Mouse (Mus musculus): ENCODE data around the gene Hsf2bp. TPM values are rescaled to one million over a fixed set of nuclear protein-coding genes. Genes with fewer than 3 reads are reported as not detected.

Hsf2bp gene
- total RNA-seq, 2 experiments from 2014 or later: 0.76 to 0.83 TPM

Other genes starting within 250 kb of the Hsf2bp start
- gene Sik1, start 180.5 kb downstream of the Hsf2bp start, total RNA-seq (2021): 10 to 100 TPM; 41.4 to 72.2 TPM
- gene Rrp1b, start 249 bp downstream of the Hsf2bp start, total RNA-seq (2021): 1 to 10 TPM; 7.9 to 8.6 TPM
- gene Notch3, start 130.5 kb upstream of the Hsf2bp start, total RNA-seq (2021): 10 to 100 TPM; 43.3 to 44.2 TPM
- under 1 TPM; 0.88 to 0.95 TPM for gene Ephx3, start 153.2 kb upstream of the Hsf2bp start, total RNA-seq (2021)
- 10 to 100 TPM; 64.0 to 67.4 TPM for gene Brd4, start 248.4 kb upstream of the Hsf2bp start, total RNA-seq (2021)